Mouse (Mus musculus) testis, adult 2 months (tissue): ENCODE data around the gene Irf2bp1. TPM values are rescaled to one million over a fixed set of nuclear protein-coding genes. Genes with fewer than 3 reads are reported as not detected.

Experiments
- H3K27ac ChIP-seq: fragments of 200-500 bp; 2 replicates; pipeline ENCODE4 v1.5.1; 2012; ENCODE audit warnings: low read depth, low read length; ENCODE audit not compliant: control insufficient read depth, insufficient read depth
- H3K27me3 ChIP-seq: fragments of 200-500 bp; 2 replicates; pipeline ENCODE4 v1.6.1; 2012; ENCODE audit warnings: mild to moderate bottlenecking, low read length, moderate library complexity; ENCODE audit not compliant: control insufficient read depth, insufficient read depth
- H3K36me3 ChIP-seq: fragments of 200-500 bp; 2 replicates; pipeline ENCODE4 v1.6.1; 2012; ENCODE audit warnings: mild to moderate bottlenecking, low read length; ENCODE audit not compliant: control insufficient read depth, insufficient read depth
- H3K4me1 ChIP-seq: fragments of 200-500 bp; 2 replicates; pipeline ENCODE4 v1.6.1; 2012; ENCODE audit warnings: low read length; ENCODE audit not compliant: control insufficient read depth, insufficient read depth
- H3K4me3 ChIP-seq: fragments of 200-500 bp; 2 replicates; pipeline ENCODE4 v1.5.1; 2012; ENCODE audit warnings: low read depth, mild to moderate bottlenecking, low read length, moderate library complexity, mixed read lengths; ENCODE audit not compliant: control insufficient read depth
- CTCF ChIP-seq: fragments of 200-500 bp; IDR thresholded peaks from 2 replicates; pipeline ENCODE4 v1.5.1; 2012; ENCODE audit warnings: low read depth, mild to moderate bottlenecking, inconsistent platforms, low read length, moderate library complexity; ENCODE audit not compliant: control insufficient read depth, insufficient read depth, insufficient replicate concordance
- POLR2A ChIP-seq: fragments of 200-500 bp; IDR thresholded peaks from 2 replicates; pipeline ENCODE4 v1.6.1; 2012; ENCODE audit warnings: low read depth, mild to moderate bottlenecking, inconsistent platforms, low read length, moderate library complexity; ENCODE audit not compliant: control insufficient read depth
- polyA plus RNA-seq: library from polyadenylated mRNA; depleted of rRNA; stranded (reverse); fragments of >200 nt; gene quantifications from 2 replicates; pipeline ENCODE4 v1.2.3, GENCODE M21; 2012; rRNA removed

Irf2bp1 gene
- polyA plus RNA-seq, 1 experiment, result 4.9 TPM

- H3K27me3 ChIP-seq, result no peaks in the 10 kb centered on the region
- H3K4me3 ChIP-seq, result peak overlapping the region; percentile 87
- TF ChIP-seq CTCF (no peak), POLR2A (no peak)
- no peaks in the 10 kb centered on the region for H3K36me3 ChIP-seq
- peaks cover 13% of the 10 kb centered on the region for H3K4me1 ChIP-seq
- no peak overlapping the region for H3K27ac ChIP-seq
Measured at GRCm38 (mm10) chr7:19053136-19053532, 49.3 kb downstream of the Irf2bp1 start.

DNA sequence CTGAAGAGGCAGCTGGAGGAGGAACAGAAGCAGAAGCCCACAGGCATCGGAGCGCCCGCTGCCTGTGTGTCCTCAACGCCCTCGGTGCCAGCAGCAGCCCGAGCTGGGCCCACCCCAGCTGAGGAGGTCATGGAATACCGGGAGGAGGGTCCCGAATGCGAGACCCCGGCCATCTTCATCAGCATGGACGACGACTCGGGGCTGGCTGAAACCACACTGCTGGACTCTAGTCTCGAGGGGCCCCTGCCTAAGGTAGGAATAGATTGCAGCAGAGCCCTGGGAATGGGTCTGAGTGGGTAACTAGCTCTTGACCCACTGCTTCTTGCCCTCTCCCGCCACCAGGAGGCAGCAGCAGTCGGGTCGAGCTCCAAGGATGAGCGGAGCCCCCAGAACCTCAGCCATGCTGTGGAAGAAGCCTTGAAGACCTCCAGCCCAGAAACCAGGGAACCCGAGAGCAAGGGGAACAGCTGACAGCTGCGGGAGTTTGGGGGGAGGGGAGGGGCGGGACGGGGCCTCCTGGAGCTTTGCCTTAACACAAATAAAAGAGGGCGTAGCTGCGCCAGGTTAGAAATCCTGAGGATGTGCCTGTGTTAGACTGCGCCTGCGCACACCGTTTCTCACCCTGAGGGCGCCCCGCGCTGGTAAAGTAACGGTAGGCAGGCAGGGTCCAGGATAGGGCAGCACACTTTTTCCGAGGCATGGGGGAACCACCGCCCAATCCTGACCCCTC is 50.4 kb downstream of the Irf2bp1 start, which contains the start of gene Rsph6a:
Gene Rsph6a (plus strand): TSS at position 644 of the 730 bp plus-strand sequence.
- Histone ChIP-seq H3K36me3 (no peaks in the 10 kb centered on the region), H3K4me1 (peaks cover 13% of the 10 kb centered on the region), H3K27me3 (no peaks in the 10 kb centered on the region), H3K27ac (peak within 1 kb of the TSS; percentile 80), H3K4me3 (peak within 1 kb of the TSS; percentile 87)
- peak; percentile 63; the same call in 1 of the 2 replicates for TF ChIP-seq POLR2A
- TF ChIP-seq CTCF, result peak; percentile 46; the same call in 1 of the 2 replicates

DNA sequence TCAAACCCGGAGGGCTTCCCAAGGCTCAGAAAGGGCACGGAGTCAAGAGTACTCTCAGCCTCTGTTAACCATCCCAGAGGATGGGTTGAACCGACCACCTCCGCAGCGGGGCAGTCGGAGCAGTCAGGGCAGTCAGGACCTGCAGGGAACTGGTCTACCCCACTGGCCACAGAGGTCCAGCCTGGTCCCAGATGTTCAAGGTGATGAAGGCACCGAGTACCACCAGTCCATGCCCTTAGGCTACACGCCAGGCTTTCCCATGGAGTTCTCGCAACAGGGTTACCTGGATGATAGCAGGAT is 50.9 kb downstream of the Irf2bp1 start:
- Histone ChIP-seq H3K36me3 (no peaks in the 10 kb centered on the region), H3K27ac (peak overlapping the region; percentile 80), H3K27me3 (no peaks in the 10 kb centered on the region), H3K4me1 (peaks cover 13% of the 10 kb centered on the region), H3K4me3 (peak overlapping the region; percentile 87)
- TF ChIP-seq POLR2A (no peak), CTCF (no peak)

DNA sequence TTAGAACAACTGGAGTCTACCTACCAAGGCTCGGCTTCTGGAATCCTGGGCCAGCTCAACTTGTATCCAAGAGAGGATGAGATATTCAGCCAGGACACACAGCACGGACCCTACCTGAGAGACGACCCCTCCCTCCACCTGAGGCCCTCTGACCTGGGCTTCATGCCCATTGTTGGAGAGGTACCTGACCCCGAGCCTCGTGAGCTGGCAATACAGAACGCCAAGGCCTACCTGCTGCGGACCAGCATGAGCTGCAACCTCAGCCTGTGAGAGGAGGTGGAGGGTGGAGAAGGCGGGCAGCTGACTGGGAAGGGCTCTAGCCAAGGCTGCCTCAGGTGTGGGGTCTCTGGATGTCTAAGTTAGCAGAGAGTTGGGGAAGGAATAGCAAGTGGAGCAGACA is 51.3 kb downstream of the Irf2bp1 start:
- TF ChIP-seq CTCF (no peak), POLR2A (no peak)
- peak overlapping the region; percentile 87 for H3K4me3 ChIP-seq
- H3K27ac ChIP-seq, result peak overlapping the region; percentile 80
- H3K4me1 ChIP-seq, result peaks cover 13% of the 10 kb centered on the region
- no peaks in the 10 kb centered on the region for H3K27me3 ChIP-seq
- H3K36me3 ChIP-seq, result no peaks in the 10 kb centered on the region

Other genes starting within 250 kb of the Irf2bp1 start
- 8.5 and 11.8 TPM in 2 replicates for gene Psg19, start 205.5 kb upstream of the Irf2bp1 start, polyA plus RNA-seq
- 1.1 and 2.3 TPM in 2 replicates for gene Psg17, start 182.4 kb upstream of the Irf2bp1 start, polyA plus RNA-seq
- gene Mill2, start 164.1 kb upstream of the Irf2bp1 start, polyA plus RNA-seq, result 0.63 and 0.94 TPM in 2 replicates
- 0.14 TPM in 1 of 2 replicates, not detected in the other for gene Pglyrp1, start 132.7 kb upstream of the Irf2bp1 start, polyA plus RNA-seq
- gene Ccdc61, start 93.6 kb upstream of the Irf2bp1 start, polyA plus RNA-seq, result 23.8 and 26.8 TPM in 2 replicates
- 2.4 TPM in 2 replicates for gene Nova2, start 78.2 kb upstream of the Irf2bp1 start, polyA plus RNA-seq
- 0.08 and 0.10 TPM in 2 replicates for gene Nanos2, start 16.6 kb upstream of the Irf2bp1 start, polyA plus RNA-seq
- 35.6 and 42.9 TPM in 2 replicates for gene Mypop, start 12.8 kb upstream of the Irf2bp1 start, polyA plus RNA-seq
- 2.1 and 2.3 TPM in 2 replicates for gene Foxa3, start 19.5 kb downstream of the Irf2bp1 start, polyA plus RNA-seq
- gene Sympk, start 20.3 kb downstream of the Irf2bp1 start, polyA plus RNA-seq, result 196 and 222 TPM in 2 replicates
- gene Rsph6a, start 50.6 kb downstream of the Irf2bp1 start, polyA plus RNA-seq, result 226 and 241 TPM in 2 replicates
- 83.7 and 92.1 TPM in 2 replicates for gene Dmwd, start 72.2 kb downstream of the Irf2bp1 start, polyA plus RNA-seq
- 75.3 and 91.2 TPM in 2 replicates for gene Dmpk, start 79.8 kb downstream of the Irf2bp1 start, polyA plus RNA-seq
- gene Six5, start 90.5 kb downstream of the Irf2bp1 start, polyA plus RNA-seq, result 3.3 and 3.5 TPM in 2 replicates
- gene Gm4969, start 114.3 kb downstream of the Irf2bp1 start, polyA plus RNA-seq, result 13.2 and 16.4 TPM in 2 replicates
- 49.3 and 59.7 TPM in 2 replicates for gene Fbxo46, start 115.8 kb downstream of the Irf2bp1 start, polyA plus RNA-seq
- 12.7 and 13.5 TPM in 2 replicates for gene Qpctl, start 145.2 kb downstream of the Irf2bp1 start, polyA plus RNA-seq
- gene Snrpd2, start 145.7 kb downstream of the Irf2bp1 start, polyA plus RNA-seq, result 135 and 140 TPM in 2 replicates
- 20.9 and 24.3 TPM in 2 replicates for gene Gipr, start 162.1 kb downstream of the Irf2bp1 start, polyA plus RNA-seq
- 11.1 and 12.9 TPM in 2 replicates for gene Eml2, start 172.4 kb downstream of the Irf2bp1 start, polyA plus RNA-seq
- 9.5 and 16.2 TPM in 2 replicates for gene Gpr4, start 208.5 kb downstream of the Irf2bp1 start, polyA plus RNA-seq
- gene Opa3, start 224.3 kb downstream of the Irf2bp1 start, polyA plus RNA-seq, result 13.6 and 14.5 TPM in 2 replicates